Mouse (Mus musculus) ZHBTc4 (cell line): ENCODE data around the gene Caprin1.
A peak's percentile ranks its signal among the peaks of the same experiment; 100 is the strongest.

ENCODE experiments used
- DNase-seq: peaks from one replicate; pipeline ENCODE4 v3.0.0-alpha.2; 2011; ENCODE audit warnings: low read depth, low spot score

Gene Caprin1

GRCm38 (mm10) chr2:103730999-103731398 is 66.5 kb downstream of the Caprin1 start:
- DNase-seq = no peak

- DNase-seq = peak; percentile 23
Measured at GRCm38 (mm10) chr2:103728027-103728540, 69.4 kb downstream of the Caprin1 start.

- no peak for DNase-seq
Measured at GRCm38 (mm10) chr2:103724521-103724920, 72.9 kb downstream of the Caprin1 start.

GRCm38 (mm10) chr2:103719292-103719646 is 78.2 kb downstream of the Caprin1 start:
- no peak for DNase-seq

- DNase-seq = peak; percentile 89
Measured at GRCm38 (mm10) chr2:103718594-103719291, 78.7 kb downstream of the Caprin1 start.

- no peak for DNase-seq
Measured at GRCm38 (mm10) chr2:103714412-103714811, 83.0 kb downstream of the Caprin1 start.

GRCm38 (mm10) chr2:103713831-103714230 is 83.6 kb downstream of the Caprin1 start:
- no peak for DNase-seq
